Mouse (Mus musculus): Measurements from ENCODE around the gene Epn3. TPM values are rescaled to one million over a fixed set of nuclear protein-coding genes. Genes with fewer than 3 reads are reported as not detected.

Epn3 gene
- total and polyA plus RNA-seq, 3 experiments: 0.04 to 0.19 TPM; not detected in 1

DNA sequence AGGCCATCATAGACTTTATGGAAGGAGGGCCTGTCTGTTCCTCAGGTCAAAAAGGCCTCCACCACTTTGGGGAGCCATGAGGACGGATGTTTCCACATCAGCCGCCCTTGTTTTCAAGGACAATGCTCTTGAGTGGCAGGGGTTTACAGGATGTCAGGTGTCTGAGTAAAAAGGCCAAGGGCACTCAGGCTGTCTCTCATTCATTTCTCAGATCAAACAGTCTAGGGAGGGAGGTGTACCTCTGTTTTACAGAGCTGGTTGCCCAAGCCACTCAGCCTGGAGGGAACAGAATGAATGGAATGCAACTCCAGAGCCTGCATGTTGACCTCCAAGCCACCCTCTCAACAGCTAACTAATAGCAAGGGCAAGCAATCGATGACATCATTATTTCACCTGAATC lies 4.4 kb downstream of the Epn3 start:
- Histone ChIP-seq H3K4me2 (ENCODE audit: insufficient read depth, low read depth, poor library complexity, severe bottlenecking) (no peak overlapping the region), H3K36me3 (replicated peaks in 1 of 2; ENCODE audit: control insufficient read depth in 1 of 2, insufficient read depth in 1 of 2, low read length in 1 of 2) (no peaks in the 10 kb centered on the region), H3K4me3 (replicated peaks in 1 of 3; ENCODE audit: low read depth in 2 of 3, low read length in 2 of 3, poor library complexity in 1 of 3) (no peak overlapping the region), H3K9me3 (replicated peaks; ENCODE audit: low read length) (no peaks in the 10 kb centered on the region), H3K79me2 (replicated peaks; ENCODE audit: control insufficient read depth, extremely low read depth, insufficient read depth, poor library complexity, severe bottlenecking) (no peaks in the 10 kb centered on the region), H3K9ac (ENCODE audit: insufficient read depth, low read depth) (no peak overlapping the region), H3K27me3 (replicated peaks) (peaks cover 80% of the 10 kb centered on the region), H3K27ac (ENCODE audit: insufficient read depth, low read depth) (no peak overlapping the region), H3K4me1 (ENCODE audit: control insufficient read depth in 1 of 2, insufficient read depth in 2 of 2) (peaks cover 18 to 36% of the 10 kb centered on the region in 2 experiments)
- TF ChIP-seq RCOR1 (conservative IDR thresholded peaks at IDR 0.05; ENCODE audit: low read depth, low read length) (no peak), ZC3H11A (IDR thresholded peaks at IDR 0.05; ENCODE audit: low read depth, low read length) (no peak), GABPA (IDR thresholded peaks at IDR 0.05; ENCODE audit: insufficient replicate concordance, low read depth, low read length) (no peak), ETS1 (conservative IDR thresholded peaks at IDR 0.05; ENCODE audit: low read depth, low read length) (no peak), MEF2A (IDR thresholded peaks at IDR 0.05; ENCODE audit: borderline replicate concordance, low read depth, low read length) (no peak), CHD1 (IDR thresholded peaks at IDR 0.05; ENCODE audit: low read depth, low read length) (no peak), HCFC1 (IDR thresholded peaks at IDR 0.05; ENCODE audit: low read depth, low read length) (no peak), NELFE (IDR thresholded peaks at IDR 0.05; ENCODE audit: low read depth, low read length) (no peak), KAT2A (IDR thresholded peaks at IDR 0.05; ENCODE audit: insufficient replicate concordance, low read length) (no peak), MYC (IDR thresholded peaks at IDR 0.05; ENCODE audit: low read depth, low read length) (no peak), MXI1 (IDR thresholded peaks at IDR 0.05; ENCODE audit: low read depth, low read length) (no peak), PAX5 (IDR thresholded peaks at IDR 0.05; ENCODE audit: low read length) (no peak), ZNF384 (IDR thresholded peaks at IDR 0.05; ENCODE audit: low read depth, low read length) (no peak)
- dilution Hi-C loops (cut with MboI; ENCODE audit: extremely low pct_ligation_motif_present, extremely low pct_unique_long_range_greater_than_20kb, low sequenced_read_pairs) (no loop called here), in situ Hi-C loops (cut with MboI; ENCODE audit: low pct_ligation_motif_present, low pct_unique_long_range_greater_than_20kb, low sequenced_read_pairs) (no loop called here)
- DNase-seq (ENCODE audit: extremely low read depth): no peak

DNA sequence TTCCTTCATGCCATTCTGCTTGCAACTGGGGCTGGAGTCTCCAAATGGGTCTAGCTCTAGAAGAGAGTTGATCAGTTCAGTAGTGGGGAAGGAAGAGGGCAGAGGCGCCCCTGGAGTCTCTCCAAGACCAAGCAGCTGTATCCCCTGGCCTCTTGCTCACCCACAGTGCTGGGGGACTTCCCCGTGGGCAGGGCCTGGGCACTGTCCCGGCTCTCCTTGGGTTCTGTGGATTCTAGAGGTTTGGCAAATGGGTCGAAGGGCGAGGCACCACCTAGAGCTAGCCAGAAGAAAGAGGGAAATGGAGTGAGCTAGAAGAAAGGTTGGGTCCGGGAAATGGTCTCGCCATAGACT lies 8.1 kb downstream of the Epn3 start:
- H3K4me2 ChIP-seq (ENCODE audit: insufficient read depth, low read depth, poor library complexity, severe bottlenecking): no peak overlapping the region
- in situ Hi-C loops (cut with MboI; ENCODE audit: low pct_ligation_motif_present, low pct_unique_long_range_greater_than_20kb, low sequenced_read_pairs): no loop called here
- TF ChIP-seq ZKSCAN1 (IDR thresholded peaks at IDR 0.05; ENCODE audit: borderline replicate concordance, low read depth, low read length): no peak
- no peak for TF ChIP-seq CTCF (conservative IDR thresholded peaks at IDR 0.05 in 1 of 2, IDR thresholded peaks at IDR 0.05 in 1 of 2; ENCODE audit: low read depth in 2 of 2, low read length in 2 of 2)
- TF ChIP-seq POLR2A (IDR thresholded peaks at IDR 0.05; ENCODE audit: low read depth, low read length): no peak
- no peak for TF ChIP-seq IRF4 (IDR thresholded peaks at IDR 0.05; ENCODE audit: low read depth, low read length)
- TF ChIP-seq MXI1 (IDR thresholded peaks at IDR 0.05; ENCODE audit: low read depth, low read length): no peak
- no peak for TF ChIP-seq ETS1 (conservative IDR thresholded peaks at IDR 0.05; ENCODE audit: low read depth, low read length)
- TF ChIP-seq MAFK (IDR thresholded peaks at IDR 0.05; ENCODE audit: insufficient replicate concordance, low read length): no peak
- TF ChIP-seq TBP (conservative IDR thresholded peaks at IDR 0.05; ENCODE audit: low read depth, low read length): no peak
- TF ChIP-seq RCOR1 (conservative IDR thresholded peaks at IDR 0.05; ENCODE audit: low read depth, low read length): no peak
- no peak for TF ChIP-seq MYC (IDR thresholded peaks at IDR 0.05; ENCODE audit: low read depth, low read length)
- no peak for TF ChIP-seq JUN (IDR thresholded peaks at IDR 0.05; ENCODE audit: insufficient read depth, low read depth, low read length)
- TF ChIP-seq RAD21 (IDR thresholded peaks at IDR 0.05; ENCODE audit: low read depth, low read length): no peak
- TF ChIP-seq MAZ (IDR thresholded peaks at IDR 0.05; ENCODE audit: low read depth, low read length): no peak
- TF ChIP-seq JUND (conservative IDR thresholded peaks at IDR 0.05; ENCODE audit: low read depth, low read length): no peak
- no peak for TF ChIP-seq NELFE (IDR thresholded peaks at IDR 0.05; ENCODE audit: low read depth, low read length)
- no peak for TF ChIP-seq MEF2A (IDR thresholded peaks at IDR 0.05; ENCODE audit: borderline replicate concordance, low read depth, low read length)
- no peak for TF ChIP-seq SMC3 (IDR thresholded peaks at IDR 0.05; ENCODE audit: low read depth, low read length)
- no peak for TF ChIP-seq UBTF (IDR thresholded peaks at IDR 0.05; ENCODE audit: low read depth, low read length)
- TF ChIP-seq USF2 (conservative IDR thresholded peaks at IDR 0.05; ENCODE audit: low read depth, low read length): no peak
- TF ChIP-seq ELF1 (IDR thresholded peaks at IDR 0.05; ENCODE audit: low read depth, low read length): no peak

More for the DNA sequence above, 8.1 kb downstream of the Epn3 start:
- Histone ChIP-seq H3K79me2 (replicated peaks; ENCODE audit: control insufficient read depth, extremely low read depth, insufficient read depth, poor library complexity, severe bottlenecking) (no peaks in the 10 kb centered on the region), H3K36me3 (replicated peaks in 1 of 2; ENCODE audit: control insufficient read depth in 1 of 2, insufficient read depth in 1 of 2, low read length in 1 of 2) (no peaks in the 10 kb centered on the region), H3K27ac (ENCODE audit: insufficient read depth, low read depth) (no peak overlapping the region), H3K4me1 (ENCODE audit: control insufficient read depth in 1 of 2, insufficient read depth in 2 of 2) (peaks cover 10 to 21% of the 10 kb centered on the region in 2 experiments), H3K9ac (ENCODE audit: insufficient read depth, low read depth) (no peak overlapping the region), H3K27me3 (replicated peaks) (peaks cover 90% of the 10 kb centered on the region), H3K9me3 (replicated peaks; ENCODE audit: low read length) (no peaks in the 10 kb centered on the region), H3K4me3 (replicated peaks in 1 of 3; ENCODE audit: low read depth in 2 of 3, low read length in 2 of 3, poor library complexity in 1 of 3) (no peak overlapping the region)
- DNase-seq (ENCODE audit: extremely low read depth): no peak
- dilution Hi-C loops (cut with MboI; ENCODE audit: extremely low pct_ligation_motif_present, extremely low pct_unique_long_range_greater_than_20kb, low sequenced_read_pairs): no loop called here

Data from CH12.LX (cell line).